Mouse (Mus musculus): ENCODE results near the gene Sypl2.

GRCm38 (mm10) chr3:108205601-108206000 lies 20.8 kb downstream of the Sypl2 start:
- TF ChIP-seq FLI1 (IDR thresholded peaks at IDR 0.05; ENCODE audit: low read length), result no peak
- TF ChIP-seq GATA1 (IDR thresholded peaks at IDR 0.05; ENCODE audit: borderline replicate concordance, low read length), result no peak
